ENCODE assay signal across 9 mouse cellular contexts in the genomic region with DNA sequence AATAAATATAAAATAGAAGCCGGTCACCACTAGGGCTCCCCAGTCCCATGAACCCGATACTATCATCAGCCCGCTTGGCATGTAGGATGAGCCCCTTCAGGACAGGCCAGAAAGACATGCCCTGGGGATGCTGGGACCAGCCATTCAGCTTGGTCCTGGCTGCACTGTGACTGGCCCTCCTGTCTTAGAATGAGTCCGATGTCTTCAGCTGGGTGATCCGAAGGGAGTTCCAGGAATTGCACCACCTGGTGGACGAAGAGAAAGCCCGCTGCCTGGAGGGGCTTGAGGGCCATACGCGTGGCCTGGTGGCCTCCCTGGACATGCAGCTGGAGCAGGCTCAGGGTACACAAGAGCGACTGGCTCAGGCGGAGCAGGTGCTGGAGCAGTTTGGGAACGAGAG. TPM values are rescaled to one million over a fixed set of nuclear protein-coding genes. Genes with fewer than 3 reads are reported as not detected.
DNase-seq lines count a peak whose midpoint lies in the region; ATAC-seq and TF ChIP-seq lines count a peak whose summit lies in the region.
"Had no signal": no experiment of that assay in that cellular context is flagged by ENCODE, and none has a peak within 500 bp of the region (broad histone marks: within the 10 kb centered on the region; RNA-seq: fewer than 3 reads in every experiment).

No protein-coding gene starts in this region.

- ATAC-seq in kidney, postnatal 0 days (replicated peaks; ENCODE audit: low FRiP score, low read depth), result peak; percentile 49; the same call in 1 of the 2 replicates
- ATAC-seq in erythroid progenitor cell, adult 5-6 weeks (replicated peaks; ENCODE audit: low FRiP score, poor library complexity, severe bottlenecking), result no peak

- TF ChIP-seq CTCF in gastrocnemius, adult 2 months (IDR thresholded peaks at IDR 0.05), result peak; percentile 55
- peak; percentile 83 for TF ChIP-seq CTCF in kidney, postnatal 0 days (IDR thresholded peaks at IDR 0.05; ENCODE audit: low read depth)

- H3K4me3 ChIP-seq in gastrocnemius, adult 2 months, result no peak overlapping the region
- no peak overlapping the region for H3K4me3 ChIP-seq in kidney, postnatal 0 days (replicated peaks; ENCODE audit: low read depth, low read length)
- H3K4me3 ChIP-seq: limb, embryonic 12.5 days had no signal

- H3K4me1 ChIP-seq in kidney, postnatal 0 days (replicated peaks; ENCODE audit: insufficient read depth, low read length), result no peaks in the 10 kb centered on the region
- H3K4me1 ChIP-seq: limb, embryonic 12.5 days had no signal

- peak; percentile 34 for DNase-seq in gastrocnemius, adult 2 months
- no peak for DNase-seq in gastrocnemius, postnatal 14 days
- DNase-seq in thymus, postnatal 0 days (ENCODE audit: low spot score), result peak; percentile 11
- no peak for DNase-seq in thymus, adult 18-20 months
- peak; percentile 71 for DNase-seq in kidney, postnatal 0 days (ENCODE audit: low spot score)
- peak; percentile 77 for DNase-seq in retina, embryonic 14.5 days (ENCODE audit: low spot score)
- no peak for DNase-seq in left cerebral cortex, postnatal 14 days (ENCODE audit: low spot score in 2 of 2)

- intact Hi-C loops in gastrocnemius, adult 2 months (cut with DNase I), result loop anchor here (10.0 kb wide), 1 partner anchor 129 kb away; no protein-coding TSS in a partner anchor
- intact Hi-C loops in gastrocnemius, postnatal 14 days (cut with DNase I; ENCODE audit: low total_unique reads), result no loop called here
- intact Hi-C loops in left cerebral cortex, postnatal 14 days (cut with DNase I), result no loop called here

- H3K9ac ChIP-seq in kidney, postnatal 0 days (ENCODE audit: low read depth, low read length), result no peak overlapping the region
- H3K9ac ChIP-seq: limb, embryonic 12.5 days had no signal

- no peak overlapping the region for H3K27ac ChIP-seq in gastrocnemius, adult 2 months
- H3K27ac ChIP-seq in kidney, postnatal 0 days, result no peak overlapping the region
- H3K27ac ChIP-seq: limb, embryonic 12.5 days had no signal

- H3K27me3 ChIP-seq in kidney, postnatal 0 days (ENCODE audit: insufficient read depth, low read length), result no peaks in the 10 kb centered on the region

- no peak overlapping the region for H3K4me2 ChIP-seq in kidney, postnatal 0 days (ENCODE audit: low read length)
- H3K4me2 ChIP-seq: limb, embryonic 12.5 days had no signal

- 29% methylated on average over 12 of the region's 12 CpGs for WGBS in kidney, postnatal 0 days

- H3K36me3 ChIP-seq in kidney, postnatal 0 days (ENCODE audit: insufficient read depth, low read length), result no peaks in the 10 kb centered on the region
- H3K36me3 ChIP-seq: limb, embryonic 12.5 days had no signal

- no peaks in the 10 kb centered on the region for H3K9me3 ChIP-seq in kidney, postnatal 0 days (replicated peaks; ENCODE audit: low read length)
- H3K9me3 ChIP-seq: limb, embryonic 12.5 days had no signal

RNA-seq across cellular contexts. Expression of a gene that starts 6.2 kb away (rescaled TPM):
- 1 to 10 TPM; 7.8 to 9.2 TPM for total RNA-seq in gastrocnemius, adult 2 months (2021)
- total RNA-seq in gastrocnemius, postnatal 14 days (2021), result 1 to 10 TPM; 5.2 to 8.1 TPM
- 37.5 and 40.1 TPM in 2 replicates for polyA plus RNA-seq in thymus, postnatal 0 days (2015; fragmentation: Nextera tagmentation; extraction: Ambion mirVana)
- polyA plus RNA-seq in kidney, postnatal 0 days (2015; fragmentation: Nextera tagmentation; extraction: Ambion mirVana), result 22.7 and 23.8 TPM in 2 replicates
- total RNA-seq in left cerebral cortex, postnatal 14 days (2021), result 10 to 100 TPM; 13.9 to 19.5 TPM
- 2.5 and 2.9 TPM in 2 replicates for total RNA-seq in erythroid progenitor cell, adult 5-6 weeks (2015; ENCODE audit: low replicate concordance)
- total RNA-seq in erythroid progenitor cell, adult 5-6 weeks (2017; ENCODE audit: low replicate concordance), result 3.7 and 6.4 TPM in 2 replicates

RNA-seq across cellular contexts. Expression of a gene that starts 10.4 kb away (rescaled TPM):
- not detected for total RNA-seq in gastrocnemius, adult 2 months (2021)
- total RNA-seq in gastrocnemius, postnatal 14 days (2021), result not detected
- not detected in 2 replicates for polyA plus RNA-seq in thymus, postnatal 0 days (2015; fragmentation: Nextera tagmentation; extraction: Ambion mirVana)
- not detected in 2 replicates for polyA plus RNA-seq in kidney, postnatal 0 days (2015; fragmentation: Nextera tagmentation; extraction: Ambion mirVana)
- not detected for total RNA-seq in left cerebral cortex, postnatal 14 days (2021)
- not detected in 2 replicates for total RNA-seq in erythroid progenitor cell, adult 5-6 weeks (2015; ENCODE audit: low replicate concordance)
- not detected in 2 replicates for total RNA-seq in erythroid progenitor cell, adult 5-6 weeks (2017; ENCODE audit: low replicate concordance)
- polyA plus RNA-seq: limb, embryonic 12.5 days had no signal

RNA-seq across cellular contexts. Expression of a gene that starts 13.7 kb away (rescaled TPM):
- total RNA-seq in gastrocnemius, adult 2 months (2021), result not detected
- not detected for total RNA-seq in gastrocnemius, postnatal 14 days (2021)
- 0.16 TPM in 1 of 2 replicates, not detected in the other for polyA plus RNA-seq in thymus, postnatal 0 days (2015; fragmentation: Nextera tagmentation; extraction: Ambion mirVana)
- polyA plus RNA-seq in kidney, postnatal 0 days (2015; fragmentation: Nextera tagmentation; extraction: Ambion mirVana), result not detected in 2 replicates
- under 1 TPM in 1 of 2 experiments, not detected in 1; 0.70 TPM for total RNA-seq in left cerebral cortex, postnatal 14 days (2021)
- not detected in 2 replicates for total RNA-seq in erythroid progenitor cell, adult 5-6 weeks (2015; ENCODE audit: low replicate concordance)
- not detected in 2 replicates for total RNA-seq in erythroid progenitor cell, adult 5-6 weeks (2017; ENCODE audit: low replicate concordance)

RNA-seq across cellular contexts. Expression of a gene that starts 30.8 kb away (rescaled TPM):
- 10 to 100 TPM; 11.0 to 12.3 TPM for total RNA-seq in gastrocnemius, adult 2 months (2021)
- 1 to 10 TPM; 7.8 to 9.3 TPM for total RNA-seq in gastrocnemius, postnatal 14 days (2021)
- 8.5 and 10.4 TPM in 2 replicates for polyA plus RNA-seq in thymus, postnatal 0 days (2015; fragmentation: Nextera tagmentation; extraction: Ambion mirVana)
- 8.1 and 8.9 TPM in 2 replicates for polyA plus RNA-seq in kidney, postnatal 0 days (2015; fragmentation: Nextera tagmentation; extraction: Ambion mirVana)
- 10 to 100 TPM; 45.8 to 46.2 TPM for total RNA-seq in left cerebral cortex, postnatal 14 days (2021)
- 43.2 and 48.2 TPM in 2 replicates for total RNA-seq in erythroid progenitor cell, adult 5-6 weeks (2015; ENCODE audit: low replicate concordance)
- 15.7 and 25.2 TPM in 2 replicates for total RNA-seq in erythroid progenitor cell, adult 5-6 weeks (2017; ENCODE audit: low replicate concordance)

Comparison
In these comparisons a context has a peak if more than half of its experiments do, and no peak if none do; other contexts are left out.
1. DNase-seq: peak in gastrocnemius, adult 2 months (single experiment), thymus, postnatal 0 days (single experiment), kidney, postnatal 0 days (single experiment) and retina, embryonic 14.5 days (single experiment); none in gastrocnemius, postnatal 14 days (single experiment), thymus, adult 18-20 months (0 of 2) and left cerebral cortex, postnatal 14 days (0 of 2).